Mouse (Mus musculus) spleen, adult 18-20 months (tissue): Measurements from ENCODE around the gene Tuba1c.
A peak's percentile ranks its signal among the peaks of the same experiment; 100 is the strongest.

Experiments used
- DNase-seq, 2 experiments: peaks; one replicate each; pipeline ENCODE4 v3.0.0; 2022; ENCODE audit warnings: mixed read lengths in 2 of 2

The Tuba1c gene

DNA sequence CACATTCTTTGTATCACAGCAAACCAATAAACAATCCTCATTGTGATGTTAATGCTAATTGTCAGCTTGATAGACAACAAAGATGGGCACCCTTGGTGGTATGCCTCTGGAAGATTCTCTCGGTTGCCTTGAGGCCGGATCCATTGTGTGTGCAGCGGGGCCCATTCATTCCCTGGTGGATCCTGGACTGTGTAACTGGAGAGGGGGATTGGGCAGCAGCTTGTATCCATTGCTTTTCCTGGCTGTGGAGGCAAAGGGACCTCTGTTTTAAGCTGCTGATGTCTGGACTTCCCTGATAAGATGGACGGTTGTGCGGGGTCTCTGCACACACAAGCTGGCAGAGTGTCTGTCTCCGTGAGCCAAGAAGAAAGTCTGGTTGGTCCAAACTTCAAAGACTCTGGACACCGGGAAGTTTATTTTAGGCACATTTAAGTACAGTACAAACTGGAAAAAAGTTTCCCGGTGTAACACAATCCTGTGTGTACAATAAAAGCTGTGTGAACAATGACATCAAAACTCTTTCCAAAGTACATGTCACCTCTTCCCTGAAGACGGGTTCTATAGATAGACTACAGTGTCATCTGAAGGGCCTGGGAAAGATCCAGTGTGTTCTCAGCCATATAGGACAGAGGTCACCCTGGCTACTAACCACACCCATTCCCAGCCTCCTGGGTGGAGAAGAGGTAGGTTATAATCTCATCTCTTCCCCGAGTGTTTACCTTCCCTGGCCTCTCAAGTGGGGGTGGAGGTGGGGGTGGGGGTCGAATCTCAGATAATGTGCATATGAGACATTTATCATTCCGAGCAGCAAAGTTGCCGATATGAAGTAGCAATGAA, 31.5 kb upstream of the Tuba1c start:
- DNase-seq: no peak

- DNase-seq: no peak
Measured at GRCm38 (mm10) chr15:98998775-98999157, 30.9 kb upstream of the Tuba1c start.

GRCm38 (mm10) chr15:99000535-99001283, 29.0 kb upstream of the Tuba1c start:
- DNase-seq: peak in 1 of 2 experiments; percentile 57

DNA sequence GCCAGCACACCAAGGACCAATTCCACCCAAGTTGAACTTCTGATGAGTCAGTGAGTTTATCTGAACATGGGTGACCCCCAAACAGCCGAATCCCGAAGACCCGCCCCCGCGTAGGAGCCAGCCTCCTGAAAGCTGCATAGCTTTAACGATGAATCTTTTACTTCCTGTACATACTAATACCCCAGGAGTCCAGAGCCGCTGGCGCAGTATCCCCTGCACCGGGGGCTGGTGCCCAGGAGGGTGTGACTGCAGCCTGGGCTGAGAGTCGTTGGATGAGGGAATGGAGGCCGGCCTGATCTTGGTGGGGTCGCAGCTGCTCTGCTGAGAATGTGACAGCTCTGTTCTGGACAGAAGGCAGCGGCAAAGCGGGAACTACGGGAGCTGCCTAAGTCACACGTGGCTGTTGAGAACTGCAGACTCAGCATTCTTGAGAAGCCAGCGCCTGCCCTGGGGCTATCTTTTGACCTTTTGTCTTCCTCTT, 28.2 kb upstream of the Tuba1c start:
- DNase-seq: no peak

DNA sequence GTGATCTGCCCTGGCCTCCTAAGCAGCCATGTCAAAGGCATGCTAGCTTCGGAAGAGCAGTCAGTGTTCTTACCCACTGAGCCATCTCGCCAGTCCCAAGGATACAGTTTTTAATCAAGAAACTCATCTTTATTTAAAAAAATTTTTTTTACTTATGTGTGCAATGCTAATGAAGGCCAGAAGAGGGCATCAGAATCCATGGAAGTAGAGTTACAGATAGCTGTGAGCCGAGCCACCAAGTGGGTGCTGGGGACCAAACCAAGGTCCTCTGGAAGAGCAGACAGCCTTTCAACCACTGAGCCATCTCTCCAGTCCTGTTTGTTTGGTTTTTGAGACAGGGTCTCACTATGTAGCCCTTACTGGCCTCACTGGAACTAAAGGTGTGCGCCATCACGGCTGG, 26.1 kb upstream of the Tuba1c start:
- no peak for DNase-seq

DNA sequence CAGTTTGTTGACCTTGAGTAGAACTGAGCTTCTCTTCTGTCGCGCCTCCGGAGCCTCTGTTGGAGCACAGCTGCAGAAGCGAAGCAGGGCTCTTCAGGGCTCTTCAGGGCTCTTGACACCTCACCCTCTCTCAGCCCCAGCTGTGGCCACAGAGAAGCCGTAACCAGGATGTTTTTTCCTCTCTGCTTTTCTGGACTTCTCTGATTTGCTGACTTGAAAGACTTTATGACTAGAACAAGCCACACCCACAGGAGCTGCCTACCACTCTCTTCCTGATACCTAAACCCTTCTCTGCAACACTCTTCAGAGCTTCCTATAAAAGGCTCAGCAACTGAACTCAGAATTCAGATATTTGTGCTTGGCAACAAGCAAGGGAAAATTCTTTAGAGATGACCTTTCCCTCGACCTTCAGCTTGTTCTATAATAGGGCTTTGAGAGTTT, 20.9 kb upstream of the Tuba1c start:
- DNase-seq: peak; percentile 16 to 25

DNA sequence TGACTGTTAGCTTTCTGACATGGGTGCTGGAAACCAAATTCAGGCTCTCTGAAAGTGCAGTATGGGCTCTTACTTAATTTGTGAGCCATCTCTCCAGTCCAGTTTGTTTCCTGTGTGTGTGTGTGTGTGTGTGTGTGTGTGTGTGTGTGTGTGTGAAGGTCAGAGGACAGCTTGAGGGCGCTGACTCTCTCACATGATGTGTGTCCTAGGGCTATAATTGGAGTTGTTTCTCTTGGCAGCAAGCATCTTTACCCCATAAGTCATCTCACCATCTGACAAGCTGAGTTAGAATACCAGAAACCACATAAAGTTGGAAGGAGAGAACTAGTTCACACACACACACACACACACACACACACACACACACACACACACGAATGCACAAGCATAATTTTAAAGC, 18.8 kb upstream of the Tuba1c start:
- no peak for DNase-seq

DNA sequence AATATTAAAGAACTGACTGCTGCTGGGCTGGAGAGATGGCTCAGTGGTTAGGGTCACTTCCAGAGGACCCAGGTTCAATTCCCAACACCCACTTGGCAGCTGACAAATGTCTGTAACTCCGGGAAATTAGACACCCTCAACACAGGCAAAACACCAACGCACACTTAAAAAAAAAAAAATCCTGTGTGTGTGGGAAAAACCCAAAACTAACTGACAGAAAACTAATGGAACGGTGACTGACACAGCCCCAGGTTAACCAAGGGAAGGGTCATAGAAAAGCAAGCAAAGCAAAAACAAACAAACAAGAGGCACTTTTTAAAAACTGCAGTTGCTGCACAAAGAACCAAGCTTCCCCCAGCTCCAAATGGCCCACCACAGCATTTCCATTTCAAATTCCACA, 17.7 kb upstream of the Tuba1c start:
- DNase-seq: no peak

DNA sequence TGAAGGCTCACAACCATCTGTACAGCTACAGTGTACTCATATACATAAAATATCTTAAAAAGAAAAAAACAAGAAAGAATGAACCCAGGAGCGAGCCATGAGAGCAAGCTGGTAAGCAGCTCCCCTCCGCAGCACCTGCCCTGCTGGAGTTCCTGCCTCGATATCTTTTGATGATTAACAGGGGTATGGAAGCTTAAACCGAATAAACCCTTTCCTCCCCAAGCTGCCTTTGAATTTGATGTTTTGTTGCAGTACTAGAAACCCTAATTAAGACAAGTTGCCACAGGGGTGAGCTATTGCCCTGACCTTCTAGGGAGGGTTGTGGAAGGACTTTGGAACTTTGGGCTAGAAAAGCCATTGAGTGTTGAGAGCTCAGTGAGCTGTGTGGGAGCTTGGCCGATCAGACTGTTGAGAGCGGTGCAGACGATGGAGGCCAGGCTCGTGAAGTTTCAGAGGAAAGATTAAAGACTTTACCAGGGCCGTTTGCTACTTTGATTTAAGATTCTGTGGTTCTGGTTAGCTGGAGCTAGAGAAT, 15.1 kb upstream of the Tuba1c start:
- DNase-seq: no peak

DNA sequence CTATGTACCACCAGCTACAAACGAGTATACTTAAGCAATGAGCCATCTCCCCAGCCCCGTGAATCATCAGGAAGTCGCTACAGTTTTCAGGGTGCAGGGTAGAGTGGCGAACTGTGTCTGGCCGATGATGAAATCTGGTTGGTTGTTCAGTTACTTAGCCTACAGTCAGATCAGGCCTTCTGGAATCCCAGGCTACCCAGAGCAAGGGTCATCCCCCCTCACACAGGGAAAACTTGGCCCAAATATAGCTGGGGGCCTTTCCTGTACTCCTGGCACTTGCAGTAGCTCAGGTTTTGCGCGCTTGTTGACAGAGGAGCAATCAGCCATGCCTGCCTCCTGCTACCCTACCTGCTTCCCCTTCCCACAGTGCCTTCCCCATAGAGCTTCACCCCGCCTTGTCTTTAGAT, 12.3 kb upstream of the Tuba1c start:
- DNase-seq: no peak

DNA sequence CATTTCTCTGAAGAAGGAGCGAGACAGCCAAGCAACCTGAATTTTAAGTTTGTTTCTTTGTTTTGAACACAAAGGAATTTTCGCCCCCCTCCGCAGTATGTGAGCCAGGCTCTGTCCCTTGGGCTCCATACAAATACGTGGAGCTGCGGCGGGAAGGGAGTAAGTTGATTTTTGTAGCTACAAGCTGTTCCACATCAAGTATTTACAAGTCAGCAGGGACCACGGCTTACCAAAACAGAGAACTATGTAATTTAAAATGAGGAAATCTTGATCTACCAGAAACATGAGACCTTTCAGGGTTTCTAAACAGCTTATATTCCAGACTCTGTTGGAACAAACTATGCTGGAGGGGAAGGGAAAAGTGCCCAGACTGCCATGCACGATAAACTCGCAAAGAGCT, 11.7 kb upstream of the Tuba1c start:
- no peak for DNase-seq

GRCm38 (mm10) chr15:99018630-99019029, 11.1 kb upstream of the Tuba1c start:
- DNase-seq: no peak

DNA sequence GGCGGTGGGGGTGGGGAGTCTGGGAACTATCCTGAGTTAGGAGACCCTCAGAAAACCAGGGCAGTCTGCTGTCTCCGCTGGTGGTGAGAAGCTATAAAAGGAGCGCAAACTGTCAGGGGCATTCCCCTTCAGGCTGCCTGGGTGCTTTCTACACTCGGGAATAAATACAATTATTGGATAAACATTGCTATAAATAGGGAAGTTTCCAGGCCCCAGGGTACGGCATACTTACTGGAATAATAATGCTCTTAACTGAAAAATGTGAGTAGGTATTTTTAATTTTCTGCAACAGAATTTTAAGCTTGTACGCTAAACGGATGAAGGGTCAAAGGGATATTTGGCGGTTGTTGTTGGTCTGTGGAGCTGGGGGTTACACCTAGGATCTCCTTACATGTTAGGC, 10.3 kb upstream of the Tuba1c start:
- DNase-seq: no peak

DNA sequence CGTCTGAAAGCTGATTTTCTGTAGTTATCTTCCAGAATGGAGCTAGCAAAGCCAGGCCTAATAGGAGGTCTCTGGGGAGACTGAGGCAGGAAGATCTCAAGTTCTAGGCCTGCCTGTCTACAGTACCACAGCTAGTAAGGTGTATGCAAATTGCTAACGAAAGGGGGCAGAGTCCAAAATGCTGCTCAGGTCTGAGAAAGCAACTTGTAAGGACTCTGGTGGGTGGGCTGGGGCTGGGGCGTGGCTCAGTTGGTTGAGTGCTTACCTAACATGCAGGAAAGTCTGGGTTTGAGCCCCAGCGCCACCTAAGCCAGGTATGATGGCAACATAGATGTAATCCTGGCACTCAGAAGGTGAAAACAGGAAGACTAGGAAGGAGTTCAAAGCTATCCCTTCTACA, 9.5 kb upstream of the Tuba1c start:
- DNase-seq: no peak

GRCm38 (mm10) chr15:99021255-99021654, 8.4 kb upstream of the Tuba1c start:
- no peak for DNase-seq

GRCm38 (mm10) chr15:99024668-99025314, 4.9 kb upstream of the Tuba1c start:
- DNase-seq: peak; percentile 50 to 81

- no peak for DNase-seq
Measured at GRCm38 (mm10) chr15:99025414-99025813, 4.3 kb upstream of the Tuba1c start.

- peak in 1 of 2 experiments; percentile 34 for DNase-seq
Measured at GRCm38 (mm10) chr15:99026259-99026658, 3.4 kb upstream of the Tuba1c start.

DNA sequence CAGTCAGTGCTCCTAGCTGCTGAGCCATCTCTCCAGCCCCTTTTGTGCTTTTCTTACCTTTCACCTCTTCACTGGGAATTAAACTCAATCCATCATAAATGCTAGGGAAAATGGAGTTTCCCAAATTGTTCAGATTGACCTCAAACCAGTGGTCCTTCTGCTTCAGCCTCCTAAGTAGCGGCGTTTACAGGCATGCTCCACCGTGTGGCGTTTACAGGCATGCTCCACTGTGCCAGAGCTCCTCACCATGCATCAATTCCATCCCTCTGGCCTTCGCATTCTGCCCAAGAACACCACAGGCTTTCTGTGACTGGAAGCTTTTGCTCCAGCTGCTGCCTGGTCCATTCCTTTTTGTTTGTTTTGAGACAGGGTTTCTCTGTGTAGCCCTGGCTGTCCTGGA, 2.6 kb upstream of the Tuba1c start:
- no peak for DNase-seq

DNA sequence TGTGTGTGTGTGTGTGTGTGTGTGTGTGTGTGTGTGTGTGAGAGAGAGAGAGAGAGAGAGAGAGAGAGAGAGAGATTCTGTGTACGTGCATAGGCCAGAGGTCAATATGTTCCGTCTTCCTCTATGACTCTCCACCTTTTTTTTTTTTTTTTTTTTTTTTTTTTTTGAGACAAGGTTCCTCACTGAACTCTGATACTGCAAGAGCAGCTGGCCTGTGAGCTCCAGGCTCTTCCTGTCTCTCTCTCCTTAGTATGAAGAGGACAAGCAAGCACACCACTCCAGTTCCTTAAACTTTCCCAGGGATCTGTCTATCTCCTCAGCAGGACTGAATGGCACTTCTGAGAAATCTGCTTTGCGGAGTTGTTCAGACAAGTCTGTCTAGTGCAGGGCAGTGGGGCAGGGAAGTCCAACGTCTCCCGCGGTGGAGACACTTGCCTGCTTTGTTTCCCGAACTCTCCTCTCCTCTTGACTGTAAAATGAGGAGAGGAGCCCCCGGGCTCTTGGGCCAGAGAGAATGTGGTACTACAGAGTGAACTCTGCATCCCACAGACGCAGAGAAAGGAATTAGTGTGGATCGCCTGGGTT, 725 bp upstream of the Tuba1c start:
- no peak for DNase-seq

- DNase-seq: peak; percentile 29 to 32
Measured at GRCm38 (mm10) chr15:99030585-99031387, 1.1 kb downstream of the Tuba1c start.

GRCm38 (mm10) chr15:99031388-99031675, 1.6 kb downstream of the Tuba1c start:
- no peak for DNase-seq
